Mouse (Mus musculus) MEL (cell line): ENCODE results near the gene Gm10309. TPM values are rescaled to one million over a fixed set of nuclear protein-coding genes. Genes with fewer than 3 reads are reported as not detected.

Experiments
- DNase-seq: peaks from one replicate; pipeline ENCODE4 v3.0.0; 2011; ENCODE audit warnings: low read depth, low spot score
- H3K27ac ChIP-seq: 2 replicates; pipeline ENCODE4 v1.5.1; 2012; ENCODE audit warnings: low read depth, mild to moderate bottlenecking, control low read depth, low read length, moderate library complexity; ENCODE audit not compliant: control insufficient read depth
- H3K27me3 ChIP-seq, 2 experiments: fragments of 150-350 bp in 1 of 2; sonication (generic) in 1 of 2; 2 replicates each; pipeline ENCODE4 v1.6.1; 2012; ENCODE audit warnings: low read length in 2 of 2, mild to moderate bottlenecking in 2 of 2, improper control_type of control experiment in 1 of 2, moderate library complexity in 1 of 2; ENCODE audit not compliant: insufficient read depth in 2 of 2, control insufficient read depth in 1 of 2
- H3K36me3 ChIP-seq, 2 experiments: 2 replicates each; pipeline ENCODE4 v1.6.1; 2012 to 2014; ENCODE audit warnings: low read length in 2 of 2, improper control_type of control experiment in 1 of 2, inconsistent platforms in 1 of 2, mild to moderate bottlenecking in 1 of 2; ENCODE audit not compliant: insufficient read depth in 2 of 2, control insufficient read depth in 1 of 2
- H3K4me1 ChIP-seq, 2 experiments: fragments of 150-350 bp in 1 of 2; sonication (generic) in 1 of 2; 2 replicates each; pipeline ENCODE4 v1.6.1; 2012; ENCODE audit warnings: low read length in 2 of 2, improper control_type of control experiment in 1 of 2, mild to moderate bottlenecking in 1 of 2; ENCODE audit not compliant: insufficient read depth in 2 of 2, control insufficient read depth in 1 of 2
- H3K4me3 ChIP-seq, 2 experiments: fragments of 150-350 bp in 1 of 2; sonication (generic) in 1 of 2; 2 replicates each; pipeline ENCODE4 v1.5.1; 2012; ENCODE audit warnings: low read depth in 2 of 2, low read length in 2 of 2, mild to moderate bottlenecking in 2 of 2, moderate library complexity in 2 of 2, control low read depth in 1 of 2, improper control_type of control experiment in 1 of 2; ENCODE audit not compliant: control insufficient read depth in 1 of 2, insufficient read depth in 1 of 2
- H3K79me2 ChIP-seq: 2 replicates; pipeline ENCODE4 v1.6.1; 2012; ENCODE audit warnings: mild to moderate bottlenecking, low read length, moderate library complexity; ENCODE audit not compliant: control insufficient read depth, poor library complexity, insufficient read depth
- H3K9ac ChIP-seq: 2 replicates; pipeline ENCODE4 v1.6.1; 2012; ENCODE audit warnings: low read depth, mild to moderate bottlenecking, control low read depth, low read length, moderate library complexity; ENCODE audit not compliant: control insufficient read depth, poor library complexity, severe bottlenecking
- H3K9me3 ChIP-seq: fragments of 150-350 bp; sonication (generic); replicated peaks from 2 replicates; pipeline ENCODE4 v1.6.1; 2012; ENCODE audit warnings: mild to moderate bottlenecking, low read length, improper control_type of control experiment, moderate library complexity; ENCODE audit not compliant: insufficient read depth
- BHLHE40 ChIP-seq: IDR thresholded peaks from 2 replicates; pipeline ENCODE4 v1.6.1; 2012; ENCODE audit warnings: low read depth, mild to moderate bottlenecking, inconsistent platforms, low read length, improper control_type of control experiment, borderline replicate concordance
- CHD2 ChIP-seq: IDR thresholded peaks from 2 replicates; pipeline ENCODE4 v1.6.1; 2011; ENCODE audit warnings: low read length, improper control_type of control experiment
- ELF1 ChIP-seq: IDR thresholded peaks from 2 replicates; pipeline ENCODE4 v1.6.1; 2014; ENCODE audit warnings: low read depth, mild to moderate bottlenecking, inconsistent platforms, low read length, improper control_type of control experiment, moderate library complexity
- EP300 ChIP-seq, 2 experiments: IDR thresholded peaks; 2 replicates each; pipeline ENCODE4 v1.6.1; 2011; ENCODE audit warnings: improper control_type of control experiment in 2 of 2, low read length in 2 of 2, low read depth in 1 of 2, mild to moderate bottlenecking in 1 of 2
- ETS1 ChIP-seq: IDR thresholded peaks from 2 replicates; pipeline ENCODE4 v1.6.1; 2012; ENCODE audit warnings: low read depth, mild to moderate bottlenecking, inconsistent platforms, low read length, improper control_type of control experiment, moderate library complexity
- GABPA ChIP-seq: IDR thresholded peaks from 2 replicates; pipeline ENCODE4 v1.6.1; 2012; ENCODE audit warnings: low read depth, mild to moderate bottlenecking, inconsistent platforms, low read length, improper control_type of control experiment, moderate library complexity
- GATA1 ChIP-seq: IDR thresholded peaks from 2 replicates; pipeline ENCODE4 v1.6.1; 2011; ENCODE audit warnings: low read depth, low read length, improper control_type of control experiment
- HCFC1 ChIP-seq: IDR thresholded peaks from 2 replicates; pipeline ENCODE4 v1.6.1; 2012; ENCODE audit warnings: low read depth, mild to moderate bottlenecking, inconsistent platforms, low read length, improper control_type of control experiment, moderate library complexity
- JUND ChIP-seq: IDR thresholded peaks from 2 replicates; pipeline ENCODE4 v1.6.1; 2011; ENCODE audit warnings: low read depth, mild to moderate bottlenecking, improper control_type of control experiment, low read length
- MAFK ChIP-seq: IDR thresholded peaks from 2 replicates; pipeline ENCODE4 v1.6.1; 2011; ENCODE audit warnings: low read depth, mild to moderate bottlenecking, low read length, improper control_type of control experiment, borderline replicate concordance
- MAX ChIP-seq: IDR thresholded peaks from 2 replicates; pipeline ENCODE4 v1.6.1; 2011; ENCODE audit warnings: low read length, improper control_type of control experiment
- MAZ ChIP-seq: IDR thresholded peaks from 2 replicates; pipeline ENCODE4 v1.6.1; 2012; ENCODE audit warnings: low read depth, mild to moderate bottlenecking, inconsistent platforms, low read length, improper control_type of control experiment
- MEF2A ChIP-seq: IDR thresholded peaks from 2 replicates; pipeline ENCODE4 v1.6.1; 2014; ENCODE audit warnings: low read depth, mild to moderate bottlenecking, inconsistent platforms, low read length, improper control_type of control experiment; ENCODE audit not compliant: poor library complexity, insufficient replicate concordance, severe bottlenecking; ENCODE audit errors: extremely low read depth
- MXI1 ChIP-seq: IDR thresholded peaks from 2 replicates; pipeline ENCODE4 v1.6.1; 2011; ENCODE audit warnings: mild to moderate bottlenecking, low read depth, low read length, improper control_type of control experiment
- MYB ChIP-seq: IDR thresholded peaks from 2 replicates; pipeline ENCODE4 v1.6.1; 2011; ENCODE audit warnings: mild to moderate bottlenecking, low read depth, low read length, improper control_type of control experiment
- MYC ChIP-seq: IDR thresholded peaks from 2 replicates; pipeline ENCODE4 v1.6.1; 2011; ENCODE audit warnings: low read depth, mild to moderate bottlenecking, low read length, improper control_type of control experiment, moderate library complexity
- NELFE ChIP-seq: IDR thresholded peaks from 2 replicates; pipeline ENCODE4 v1.6.1; 2011; ENCODE audit warnings: low read depth, low read length, improper control_type of control experiment
- NRF1 ChIP-seq: IDR thresholded peaks from 2 replicates; pipeline ENCODE4 v1.6.1; 2014; ENCODE audit warnings: low read depth, mild to moderate bottlenecking, inconsistent platforms, low read length, improper control_type of control experiment, moderate library complexity; ENCODE audit not compliant: poor library complexity, insufficient read depth, severe bottlenecking
- POLR2A ChIP-seq, 2 experiments: IDR thresholded peaks; 2 replicates each; pipeline ENCODE4 v1.6.1; 2011 to 2012; ENCODE audit warnings: low read length in 2 of 2, mild to moderate bottlenecking in 2 of 2, control low read depth in 1 of 2, improper control_type of control experiment in 1 of 2, low read depth in 1 of 2, moderate library complexity in 1 of 2; ENCODE audit not compliant: control insufficient read depth in 1 of 2, insufficient read depth in 1 of 2, poor library complexity in 1 of 2
- POLR2AphosphoS5 ChIP-seq: IDR thresholded peaks from 2 replicates; pipeline ENCODE4 v1.6.1; 2012; ENCODE audit warnings: low read depth, borderline replicate concordance, mild to moderate bottlenecking, inconsistent platforms, low read length, moderate library complexity, mixed read lengths
- RCOR1 ChIP-seq: IDR thresholded peaks from 2 replicates; pipeline ENCODE4 v1.6.1; 2012; ENCODE audit warnings: low read depth, mild to moderate bottlenecking, inconsistent platforms, low read length, improper control_type of control experiment
- SIN3A ChIP-seq: IDR thresholded peaks from 2 replicates; pipeline ENCODE4 v1.6.1; 2012; ENCODE audit warnings: low read length, improper control_type of control experiment, inconsistent platforms
- TBP ChIP-seq: IDR thresholded peaks from 2 replicates; pipeline ENCODE4 v1.8.0; 2011; ENCODE audit warnings: low read depth, low read length, improper control_type of control experiment
- TCF12 ChIP-seq: IDR thresholded peaks from 2 replicates; pipeline ENCODE4 v1.6.1; 2014; ENCODE audit warnings: low read depth, mild to moderate bottlenecking, inconsistent platforms, low read length, improper control_type of control experiment, moderate library complexity
- USF1 ChIP-seq: IDR thresholded peaks from 2 replicates; pipeline ENCODE4 v1.6.1; 2014; ENCODE audit warnings: low read depth, mild to moderate bottlenecking, inconsistent platforms, low read length, improper control_type of control experiment, moderate library complexity
- ZC3H11A ChIP-seq: IDR thresholded peaks from 2 replicates; pipeline ENCODE4 v1.6.1; 2012; ENCODE audit warnings: low read depth, mild to moderate bottlenecking, inconsistent platforms, low read length, improper control_type of control experiment
- ZKSCAN1 ChIP-seq: IDR thresholded peaks from 2 replicates; pipeline ENCODE4 v1.6.1; 2012; ENCODE audit warnings: low read depth, mild to moderate bottlenecking, inconsistent platforms, low read length, improper control_type of control experiment, moderate library complexity
- ZNF384 ChIP-seq: IDR thresholded peaks from 2 replicates; pipeline ENCODE4 v1.6.1; 2012; ENCODE audit warnings: low read depth, mild to moderate bottlenecking, inconsistent platforms, low read length, improper control_type of control experiment
- polyA plus RNA-seq, 2 experiments: library from polyadenylated mRNA; stranded (reverse) in 1 of 2; unstranded in 1 of 2; fragments of >175 nt in 1 of 2; fragments of >200 nt in 1 of 2; gene quantifications; 2 replicates each; pipeline versions ENCODE4 v1.2.1 to v1.2.4; 2012; ENCODE audit warnings: low replicate concordance in 2 of 2, low read depth in 1 of 2; ENCODE audit not compliant: insufficient read length in 2 of 2, insufficient read depth in 1 of 2, missing spikeins in 1 of 2
- total RNA-seq: library from RNA; depleted of rRNA; stranded (reverse); fragments of 300-350 nt; gene quantifications from 2 replicates; pipeline ENCODE4 v1.2.3, GENCODE M21; 2012

The Gm10309 gene
- total and polyA plus RNA-seq, 3 experiments, result 0.06 TPM; not detected in 2

DNA sequence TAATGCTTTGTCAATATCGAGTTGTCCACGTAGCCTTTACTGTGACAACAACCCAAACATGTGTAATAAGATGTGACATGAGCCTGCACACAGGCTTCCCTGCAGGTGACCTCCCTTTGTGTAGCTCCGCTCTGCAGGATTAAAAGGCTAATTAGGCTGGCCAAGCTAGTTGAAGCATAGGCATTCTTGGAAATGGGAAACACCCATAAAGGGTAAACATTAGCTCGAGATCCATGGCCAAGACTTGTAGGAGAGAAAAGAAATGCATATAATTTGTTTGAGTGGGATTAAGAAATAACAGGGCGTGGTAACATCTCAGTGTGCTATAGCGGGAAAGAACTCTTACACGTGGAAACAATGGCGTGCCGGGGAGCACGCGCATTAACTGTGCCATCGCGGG, 39.2 kb downstream of the Gm10309 start:
- Histone ChIP-seq H3K36me3 (no peaks in the 10 kb centered on the region), H3K4me3 (no peak overlapping the region), H3K27me3 (no peaks in the 10 kb centered on the region), H3K79me2 (no peaks in the 10 kb centered on the region), H3K9me3 (no peaks in the 10 kb centered on the region), H3K27ac (no peak overlapping the region), H3K9ac (no peak overlapping the region), H3K4me1 (no peaks in the 10 kb centered on the region; a peak in 1 of 4 replicates)
- TF ChIP-seq NELFE (no peak), GATA1 (no peak), BHLHE40 (no peak), SIN3A (no peak), USF1 (no peak), EP300 (IDR thresholded peaks at IDR 0.05; ENCODE audit: low read depth in 1 of 2, low read length in 2 of 2) (no peak), MYB (no peak), ETS1 (no peak), TCF12 (no peak), HCFC1 (no peak), JUND (no peak), MAZ (no peak), MXI1 (no peak), ZC3H11A (no peak), MYC (no peak), NRF1 (no peak), MAX (no peak), RCOR1 (no peak), GABPA (no peak)
- no peak for DNase-seq

DNA sequence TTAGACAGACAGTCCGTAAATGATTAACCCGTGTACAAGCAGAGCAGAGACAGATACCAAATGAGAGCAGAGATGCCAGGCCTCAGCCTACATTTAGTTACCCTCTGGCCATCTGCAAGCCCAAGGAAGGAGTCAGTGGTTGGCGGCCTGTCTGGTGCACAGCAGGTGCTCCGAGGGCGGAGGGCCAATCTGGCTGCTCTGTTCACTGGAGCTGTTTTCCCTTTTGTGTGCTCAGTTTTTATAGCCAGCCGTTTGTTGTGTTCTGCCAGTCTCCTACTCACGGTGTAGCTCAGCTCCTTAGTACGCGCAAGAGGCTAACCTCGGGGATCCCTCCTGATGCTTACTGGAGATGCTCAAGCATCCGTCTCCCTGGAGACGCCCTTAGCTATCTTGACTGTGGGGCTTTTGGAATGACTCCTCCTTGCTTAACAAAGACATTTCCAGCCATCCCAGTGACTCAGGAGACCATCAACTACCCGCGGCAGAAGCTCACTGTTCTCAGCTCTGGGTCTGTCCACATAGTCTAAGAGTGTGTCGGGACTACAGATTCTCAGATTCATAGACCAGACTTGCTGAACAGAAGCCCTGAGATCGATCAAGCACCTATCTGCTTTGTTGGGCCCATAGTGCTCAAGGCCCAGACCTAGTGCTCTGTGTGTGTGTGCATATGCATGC, 40.2 kb downstream of the Gm10309 start:
- Histone ChIP-seq H3K4me3 (no peak overlapping the region), H3K36me3 (no peaks in the 10 kb centered on the region), H3K79me2 (no peaks in the 10 kb centered on the region), H3K9ac (no peak overlapping the region), H3K9me3 (no peaks in the 10 kb centered on the region), H3K27ac (no peak overlapping the region), H3K4me1 (no peaks in the 10 kb centered on the region; a peak in 1 of 4 replicates), H3K27me3 (no peaks in the 10 kb centered on the region)
- TF ChIP-seq MEF2A, result no peak
- no peak for TF ChIP-seq MAX
- TF ChIP-seq ZC3H11A, result no peak
- TF ChIP-seq ELF1, result no peak
- no peak for TF ChIP-seq JUND
- no peak for TF ChIP-seq POLR2AphosphoS5
- TF ChIP-seq MAFK, result no peak
- TF ChIP-seq MYC, result no peak
- TF ChIP-seq TBP, result no peak
- TF ChIP-seq NELFE, result no peak
- no peak for TF ChIP-seq HCFC1
- no peak for TF ChIP-seq CHD2
- TF ChIP-seq ZKSCAN1, result no peak
- TF ChIP-seq ZNF384, result no peak
- TF ChIP-seq MAZ, result no peak
- TF ChIP-seq POLR2A (IDR thresholded peaks at IDR 0.05; ENCODE audit: control insufficient read depth in 1 of 2, insufficient read depth in 1 of 2, low read depth in 1 of 2, low read length in 2 of 2, poor library complexity in 1 of 2), result no peak
- DNase-seq, result no peak
